Comparison of ENCODE assay signal across 17 mouse cellular contexts in genomic region chr7:124168796-124169195, GRCm38 (mm10).
DNase-seq lines count a peak whose midpoint lies in the region; TF ChIP-seq lines count a peak whose summit lies in the region.
"Had no signal": no experiment of that assay in that cellular context is flagged by ENCODE, and none has a peak within 500 bp of the region (broad histone marks: within the 10 kb centered on the region; RNA-seq: fewer than 3 reads in every experiment).

No protein-coding gene starts in this region.

- peak; percentile 64 to 78 for DNase-seq in cerebellum, postnatal 10 days
- no peak for DNase-seq in cerebellum, adult 18-20 months
- peak; percentile 47 to 74 for DNase-seq in cerebellum, postnatal 14 days
- no peak for DNase-seq in cerebellum, adult 2 months
- DNase-seq in left cerebral cortex, postnatal 4 days: peak; percentile 14
- DNase-seq in left cerebral cortex, adult 2 months (ENCODE audit: extremely low spot score in 1 of 2, low spot score in 2 of 2): no peak
- DNase-seq: adrenal gland, adult 2 months; adrenal gland, adult 8-10 months; adrenal gland, postnatal 10 days; adrenal gland, postnatal 14 days; adrenal gland, postnatal 25 days; adrenal gland, postnatal 36 days; B cell, adult 2 months; cerebellum, adult 11 months; cerebellum, adult 11-12 months; cerebellum, adult 8-10 months had no signal

- TF ChIP-seq POLR2A in cerebellum, adult 2 months (IDR thresholded peaks at IDR 0.05; ENCODE audit: borderline replicate concordance, insufficient read depth, low read length): no peak

- no peaks in the 10 kb centered on the region for H3K4me1 ChIP-seq in cerebellum, adult 2 months (ENCODE audit: control insufficient read depth, insufficient read depth, low read length)

- no peaks in the 10 kb centered on the region for H3K27me3 ChIP-seq in cerebellum, adult 2 months (ENCODE audit: control insufficient read depth, insufficient read depth, low read length)
- H3K27me3 ChIP-seq: Patski had no signal

- WGBS in cerebellum, adult 2 months: 29% methylated on average over 2 of the region's 2 CpGs

- no peak overlapping the region for H3K4me3 ChIP-seq in cerebellum, adult 2 months (replicated peaks; ENCODE audit: insufficient read depth, low read depth, low read length)
- H3K4me3 ChIP-seq in left cerebral cortex, adult 2 months: no peak overlapping the region

- H3K27ac ChIP-seq in cerebellum, adult 2 months (ENCODE audit: insufficient read depth, low read length): no peak overlapping the region
- no peak overlapping the region for H3K27ac ChIP-seq in left cerebral cortex, adult 2 months

- intact Hi-C loops in left cerebral cortex, postnatal 4 days (cut with DNase I): no loop called here
- intact Hi-C loops in left cerebral cortex, adult 2 months (cut with DNase I): no loop called here

- no peak for TF ChIP-seq CTCF in cerebellum, adult 2 months (IDR thresholded peaks at IDR 0.05; ENCODE audit: borderline replicate concordance, insufficient read depth, low read depth, low read length)
- TF ChIP-seq CTCF in left cerebral cortex, adult 2 months (IDR thresholded peaks at IDR 0.05): no peak

Comparison
In these comparisons a context has a peak if more than half of its experiments do, and no peak if none do; other contexts are left out.
1. DNase-seq: peak in cerebellum, postnatal 10 days (2 of 2), cerebellum, postnatal 14 days (2 of 2) and left cerebral cortex, postnatal 4 days (single experiment); none in cerebellum, adult 18-20 months (0 of 2), cerebellum, adult 2 months (0 of 2) and left cerebral cortex, adult 2 months (0 of 2).